Mouse (Mus musculus): ENCODE measurements around the gene Smad3. TPM values are rescaled to one million over a fixed set of nuclear protein-coding genes. Genes with fewer than 3 reads are reported as not detected.

Smad3 gene
- 9.7 and 11.4 TPM in 2 replicates for polyA plus RNA-seq (2014; fragmentation: Nextera tagmentation; extraction: Ambion mirVana)

- peak within 1 kb of the TSS; percentile 94 for H3K4me2 ChIP-seq
- H3K4me3 ChIP-seq (ENCODE audit: low read depth, low read length), result peak within 1 kb of the TSS; percentile 75
- ATAC-seq (replicated peaks; ENCODE audit: insufficient number of reproducible peaks, low FRiP score, low TSS enrichment), result peak; percentile 90
- peaks cover 45% of the 10 kb centered on the region for H3K4me1 ChIP-seq (ENCODE audit: control insufficient read depth, insufficient read depth, low read length)
- peak within 1 kb of the TSS; percentile 95 for H3K27ac ChIP-seq (ENCODE audit: low read depth, low read length)
- no peaks in the 10 kb centered on the region for H3K9me3 ChIP-seq (replicated peaks; ENCODE audit: control insufficient read depth, low read length)
- H3K9ac ChIP-seq (ENCODE audit: low read depth, low read length), result peak within 1 kb of the TSS; percentile 87
- no peaks in the 10 kb centered on the region for H3K27me3 ChIP-seq (ENCODE audit: control insufficient read depth, insufficient read depth, low read length)
- H3K36me3 ChIP-seq (ENCODE audit: control insufficient read depth, insufficient read depth, low read length), result no peaks in the 10 kb centered on the region
- under 1% methylated on average over 59 of the region's 59 CpGs for WGBS (ENCODE audit: insufficient replicate concordance)
These were observed at the start of gene Smad3 for GRCm38 (mm10) chr9:63757865-63758440. Gene Smad3, minus strand, starts transcription at chr9:63757994.

GRCm38 (mm10) chr9:63804847-63805246, 47.1 kb upstream of the Smad3 start:
- ATAC-seq (replicated peaks; ENCODE audit: insufficient number of reproducible peaks, low FRiP score, low TSS enrichment), result no peak
- no peaks in the 10 kb centered on the region for H3K27me3 ChIP-seq (ENCODE audit: control insufficient read depth, insufficient read depth, low read length)
- peaks cover 13% of the 10 kb centered on the region for H3K4me1 ChIP-seq (ENCODE audit: control insufficient read depth, insufficient read depth, low read length)
- WGBS (ENCODE audit: insufficient replicate concordance), result 52% methylated on average over 3 of the region's 3 CpGs
- H3K9me3 ChIP-seq (replicated peaks; ENCODE audit: control insufficient read depth, low read length), result no peaks in the 10 kb centered on the region
- H3K36me3 ChIP-seq (ENCODE audit: control insufficient read depth, insufficient read depth, low read length), result no peaks in the 10 kb centered on the region
- H3K4me2 ChIP-seq, result no peak overlapping the region
- no peak overlapping the region for H3K4me3 ChIP-seq (ENCODE audit: low read depth, low read length)
- H3K9ac ChIP-seq (ENCODE audit: low read depth, low read length), result no peak overlapping the region
- no peak overlapping the region for H3K27ac ChIP-seq (ENCODE audit: low read depth, low read length)

GRCm38 (mm10) chr9:63803181-63803591, 45.4 kb upstream of the Smad3 start:
- no peaks in the 10 kb centered on the region for H3K27me3 ChIP-seq (ENCODE audit: control insufficient read depth, insufficient read depth, low read length)
- ATAC-seq (replicated peaks; ENCODE audit: insufficient number of reproducible peaks, low FRiP score, low TSS enrichment), result peak; percentile 63; the same call in 1 of the 2 replicates
- H3K27ac ChIP-seq (ENCODE audit: low read depth, low read length), result peak overlapping the region; percentile 47; the same call in 1 of the 2 replicates
- H3K4me3 ChIP-seq (ENCODE audit: low read depth, low read length), result no peak overlapping the region
- peaks cover 13% of the 10 kb centered on the region for H3K4me1 ChIP-seq (ENCODE audit: control insufficient read depth, insufficient read depth, low read length)
- no peaks in the 10 kb centered on the region for H3K36me3 ChIP-seq (ENCODE audit: control insufficient read depth, insufficient read depth, low read length)
- peak overlapping the region; percentile 34; the same call in 1 of the 2 replicates for H3K9ac ChIP-seq (ENCODE audit: low read depth, low read length)
- H3K9me3 ChIP-seq (replicated peaks; ENCODE audit: control insufficient read depth, low read length), result no peaks in the 10 kb centered on the region
- WGBS (ENCODE audit: insufficient replicate concordance), result 6% methylated on average over 8 of the region's 8 CpGs
- peak overlapping the region; percentile 46 for H3K4me2 ChIP-seq

GRCm38 (mm10) chr9:63802504-63802903, 44.7 kb upstream of the Smad3 start:
- ATAC-seq (replicated peaks; ENCODE audit: insufficient number of reproducible peaks, low FRiP score, low TSS enrichment), result no peak
- Histone ChIP-seq H3K4me1 (ENCODE audit: control insufficient read depth, insufficient read depth, low read length) (peaks cover 13% of the 10 kb centered on the region), H3K9me3 (replicated peaks; ENCODE audit: control insufficient read depth, low read length) (no peaks in the 10 kb centered on the region), H3K27me3 (ENCODE audit: control insufficient read depth, insufficient read depth, low read length) (no peaks in the 10 kb centered on the region), H3K9ac (ENCODE audit: low read depth, low read length) (no peak overlapping the region), H3K27ac (ENCODE audit: low read depth, low read length) (no peak overlapping the region), H3K36me3 (ENCODE audit: control insufficient read depth, insufficient read depth, low read length) (no peaks in the 10 kb centered on the region), H3K4me3 (ENCODE audit: low read depth, low read length) (no peak overlapping the region), H3K4me2 (no peak overlapping the region)
- 80% methylated on average over 7 of the region's 7 CpGs for WGBS (ENCODE audit: insufficient replicate concordance)

- no peaks in the 10 kb centered on the region for H3K36me3 ChIP-seq (ENCODE audit: control insufficient read depth, insufficient read depth, low read length)
- H3K4me1 ChIP-seq (ENCODE audit: control insufficient read depth, insufficient read depth, low read length), result peaks cover 12% of the 10 kb centered on the region
- no peak overlapping the region for H3K4me2 ChIP-seq
- no peak overlapping the region for H3K4me3 ChIP-seq (ENCODE audit: low read depth, low read length)
- 70% methylated on average over 5 of the region's 5 CpGs for WGBS (ENCODE audit: insufficient replicate concordance)
- H3K9me3 ChIP-seq (replicated peaks; ENCODE audit: control insufficient read depth, low read length), result no peaks in the 10 kb centered on the region
- no peak for ATAC-seq (replicated peaks; ENCODE audit: insufficient number of reproducible peaks, low FRiP score, low TSS enrichment)
- H3K27me3 ChIP-seq (ENCODE audit: control insufficient read depth, insufficient read depth, low read length), result no peaks in the 10 kb centered on the region
- no peak overlapping the region for H3K9ac ChIP-seq (ENCODE audit: low read depth, low read length)
- H3K27ac ChIP-seq (ENCODE audit: low read depth, low read length), result no peak overlapping the region
These were observed 44.3 kb upstream of the Smad3 start for GRCm38 (mm10) chr9:63802080-63802479.

GRCm38 (mm10) chr9:63796429-63796828, 38.6 kb upstream of the Smad3 start:
- Histone ChIP-seq H3K4me2 (no peak overlapping the region), H3K4me3 (ENCODE audit: low read depth, low read length) (no peak overlapping the region), H3K27me3 (ENCODE audit: control insufficient read depth, insufficient read depth, low read length) (0 out of 2 replicates have a peak, but pooled peaks cover 4% of the 10 kb centered on the region), H3K27ac (ENCODE audit: low read depth, low read length) (no peak overlapping the region), H3K36me3 (ENCODE audit: control insufficient read depth, insufficient read depth, low read length) (no peaks in the 10 kb centered on the region), H3K9me3 (replicated peaks; ENCODE audit: control insufficient read depth, low read length) (no peaks in the 10 kb centered on the region), H3K4me1 (ENCODE audit: control insufficient read depth, insufficient read depth, low read length) (peaks cover 30% of the 10 kb centered on the region), H3K9ac (ENCODE audit: low read depth, low read length) (no peak overlapping the region)
- no peak for ATAC-seq (replicated peaks; ENCODE audit: insufficient number of reproducible peaks, low FRiP score, low TSS enrichment)
- WGBS (ENCODE audit: insufficient replicate concordance), result 61% methylated on average over 3 of the region's 3 CpGs

- Histone ChIP-seq H3K27ac (ENCODE audit: low read depth, low read length) (no peak overlapping the region), H3K4me3 (ENCODE audit: low read depth, low read length) (no peak overlapping the region), H3K27me3 (ENCODE audit: control insufficient read depth, insufficient read depth, low read length) (0 out of 2 replicates have a peak, but pooled peaks cover 4% of the 10 kb centered on the region), H3K9ac (ENCODE audit: low read depth, low read length) (no peak overlapping the region), H3K9me3 (replicated peaks; ENCODE audit: control insufficient read depth, low read length) (no peaks in the 10 kb centered on the region), H3K4me2 (no peak overlapping the region), H3K36me3 (ENCODE audit: control insufficient read depth, insufficient read depth, low read length) (no peaks in the 10 kb centered on the region), H3K4me1 (ENCODE audit: control insufficient read depth, insufficient read depth, low read length) (peaks cover 44% of the 10 kb centered on the region)
- 0 out of 2 replicates have a peak, but pooled peaks have one; percentile 31 for ATAC-seq (replicated peaks; ENCODE audit: insufficient number of reproducible peaks, low FRiP score, low TSS enrichment)
- 33% methylated on average over 10 of the region's 10 CpGs for WGBS (ENCODE audit: insufficient replicate concordance)
These were observed 36.1 kb upstream of the Smad3 start for GRCm38 (mm10) chr9:63793731-63794495.

- H3K4me3 ChIP-seq (ENCODE audit: low read depth, low read length), result no peak overlapping the region
- H3K27me3 ChIP-seq (ENCODE audit: control insufficient read depth, insufficient read depth, low read length), result 0 out of 2 replicates have a peak, but pooled peaks cover 4% of the 10 kb centered on the region
- H3K4me2 ChIP-seq, result no peak overlapping the region
- WGBS (ENCODE audit: insufficient replicate concordance), result 62% methylated on average over 1 of the region's 1 CpGs
- ATAC-seq (replicated peaks; ENCODE audit: insufficient number of reproducible peaks, low FRiP score, low TSS enrichment), result no peak
- 0 out of 2 replicates have a peak overlapping the region, but pooled peaks have one; percentile 12 for H3K27ac ChIP-seq (ENCODE audit: low read depth, low read length)
- no peak overlapping the region for H3K9ac ChIP-seq (ENCODE audit: low read depth, low read length)
- no peaks in the 10 kb centered on the region for H3K36me3 ChIP-seq (ENCODE audit: control insufficient read depth, insufficient read depth, low read length)
- H3K4me1 ChIP-seq (ENCODE audit: control insufficient read depth, insufficient read depth, low read length), result peaks cover 44% of the 10 kb centered on the region
- H3K9me3 ChIP-seq (replicated peaks; ENCODE audit: control insufficient read depth, low read length), result no peaks in the 10 kb centered on the region
These were observed 33.9 kb upstream of the Smad3 start for GRCm38 (mm10) chr9:63791716-63792115.
